Mouse (Mus musculus): ENCODE data around the gene Klf6.

The Klf6 gene

GRCm38 (mm10) chr13:5863408-5863891 lies 2.2 kb downstream of the Klf6 start:
- DNase-seq (ENCODE audit: low read depth, low spot score) = no peak

GRCm38 (mm10) chr13:5864265-5865097 lies 3.2 kb downstream of the Klf6 start:
- DNase-seq (ENCODE audit: low read depth, low spot score) = no peak

- DNase-seq (ENCODE audit: low read depth, low spot score) = no peak
Observed at GRCm38 (mm10) chr13:5865098-5865415, 3.8 kb downstream of the Klf6 start.

GRCm38 (mm10) chr13:5866091-5866490 lies 4.8 kb downstream of the Klf6 start:
- no peak for DNase-seq (ENCODE audit: low read depth, low spot score)

GRCm38 (mm10) chr13:5866532-5866931 lies 5.2 kb downstream of the Klf6 start:
- DNase-seq (ENCODE audit: low read depth, low spot score) = no peak

GRCm38 (mm10) chr13:5868376-5868775 lies 7.1 kb downstream of the Klf6 start:
- no peak for DNase-seq (ENCODE audit: low read depth, low spot score)

GRCm38 (mm10) chr13:5869433-5869832 lies 8.2 kb downstream of the Klf6 start:
- DNase-seq (ENCODE audit: low read depth, low spot score) = no peak

GRCm38 (mm10) chr13:5869842-5870241 lies 8.6 kb downstream of the Klf6 start:
- no peak for DNase-seq (ENCODE audit: low read depth, low spot score)

- no peak for DNase-seq (ENCODE audit: low read depth, low spot score)
Observed at GRCm38 (mm10) chr13:5870382-5871272, 9.3 kb downstream of the Klf6 start.

- no peak for DNase-seq (ENCODE audit: low read depth, low spot score)
Observed at GRCm38 (mm10) chr13:5871414-5871813, 10.1 kb downstream of the Klf6 start.

- DNase-seq (ENCODE audit: low read depth, low spot score) = no peak
Observed at GRCm38 (mm10) chr13:5873681-5874080, 12.4 kb downstream of the Klf6 start.

- DNase-seq (ENCODE audit: low read depth, low spot score) = no peak
Observed at GRCm38 (mm10) chr13:5875478-5875877, 14.2 kb downstream of the Klf6 start.

GRCm38 (mm10) chr13:5878748-5879147 lies 17.5 kb downstream of the Klf6 start:
- no peak for DNase-seq (ENCODE audit: low read depth, low spot score)

- DNase-seq (ENCODE audit: low read depth, low spot score) = no peak
Observed at GRCm38 (mm10) chr13:5886810-5887209, 25.5 kb downstream of the Klf6 start.

- DNase-seq (ENCODE audit: low read depth, low spot score) = no peak
Observed at GRCm38 (mm10) chr13:5888164-5888563, 26.9 kb downstream of the Klf6 start.

- DNase-seq (ENCODE audit: low read depth, low spot score) = no peak
Observed at GRCm38 (mm10) chr13:5888731-5889130, 27.4 kb downstream of the Klf6 start.

- no peak for DNase-seq (ENCODE audit: low read depth, low spot score)
Observed at GRCm38 (mm10) chr13:5890035-5890434, 28.8 kb downstream of the Klf6 start.

GRCm38 (mm10) chr13:5892684-5893447 lies 31.6 kb downstream of the Klf6 start:
- DNase-seq (ENCODE audit: low read depth, low spot score) = no peak

GRCm38 (mm10) chr13:5894910-5895309 lies 33.6 kb downstream of the Klf6 start:
- DNase-seq (ENCODE audit: low read depth, low spot score) = no peak

GRCm38 (mm10) chr13:5895851-5896250 lies 34.6 kb downstream of the Klf6 start:
- no peak for DNase-seq (ENCODE audit: low read depth, low spot score)

GRCm38 (mm10) chr13:5897176-5897959 lies 36.1 kb downstream of the Klf6 start:
- DNase-seq (ENCODE audit: low read depth, low spot score) = no peak

Measured in retina, postnatal 7 days (tissue).